Mouse (Mus musculus) adrenal gland, postnatal 25 days (tissue): Measurements from ENCODE around the gene Gnl2. TPM values are rescaled to one million over a fixed set of nuclear protein-coding genes. Genes with fewer than 3 reads are reported as not detected.

ENCODE experiments used
- DNase-seq: peaks from one replicate; pipeline ENCODE4 v3.0.0; 2021; ENCODE audit warnings: mixed read lengths
- total RNA-seq: library from RNA; stranded (reverse); gene quantifications from 2 replicates; pipeline ENCODE4 v1.2.3, GENCODE M21; 2021

Gnl2 gene
- total RNA-seq, 1 experiment from 2014 or later, result 56.7 TPM

DNA sequence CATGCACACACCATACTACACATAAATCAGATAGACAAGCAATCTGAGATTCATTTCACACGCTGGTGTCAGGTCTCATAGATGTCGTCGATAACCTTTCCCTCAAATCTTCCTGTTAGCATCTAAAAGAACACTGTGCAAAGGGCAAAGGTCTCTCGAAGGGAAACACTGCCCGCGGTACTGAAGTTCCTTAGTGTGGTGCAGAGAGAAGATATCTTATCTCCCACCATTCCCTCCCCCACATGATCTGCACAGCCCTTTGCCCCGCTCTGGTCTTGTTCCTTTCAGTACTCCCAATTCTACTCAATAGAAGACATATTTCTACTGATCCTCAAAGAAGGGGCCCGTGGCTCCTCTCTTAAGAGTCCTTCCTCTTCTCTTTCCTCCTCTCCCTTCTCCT lies 13.4 kb upstream of the Gnl2 start:
- DNase-seq, result no peak

DNA sequence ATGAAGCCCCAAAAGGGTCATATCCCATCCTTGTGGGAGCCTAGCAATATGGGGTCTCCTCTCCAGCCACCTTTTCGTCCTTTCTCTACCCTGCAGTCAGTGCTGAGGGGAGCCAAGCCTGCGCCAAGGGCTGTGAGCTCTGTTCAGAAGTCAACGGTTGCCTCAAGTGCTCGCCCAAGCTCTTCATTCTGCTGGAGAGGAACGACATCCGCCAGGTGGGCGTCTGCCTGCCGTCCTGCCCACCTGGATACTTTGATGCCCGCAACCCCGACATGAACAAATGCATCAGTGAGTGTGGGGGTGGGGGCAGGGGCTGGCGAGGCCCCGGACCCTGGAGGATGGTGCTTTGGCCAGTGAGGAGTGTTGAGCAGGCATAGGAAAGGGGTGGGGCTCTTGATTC lies 11.5 kb upstream of the Gnl2 start:
- no peak for DNase-seq

DNA sequence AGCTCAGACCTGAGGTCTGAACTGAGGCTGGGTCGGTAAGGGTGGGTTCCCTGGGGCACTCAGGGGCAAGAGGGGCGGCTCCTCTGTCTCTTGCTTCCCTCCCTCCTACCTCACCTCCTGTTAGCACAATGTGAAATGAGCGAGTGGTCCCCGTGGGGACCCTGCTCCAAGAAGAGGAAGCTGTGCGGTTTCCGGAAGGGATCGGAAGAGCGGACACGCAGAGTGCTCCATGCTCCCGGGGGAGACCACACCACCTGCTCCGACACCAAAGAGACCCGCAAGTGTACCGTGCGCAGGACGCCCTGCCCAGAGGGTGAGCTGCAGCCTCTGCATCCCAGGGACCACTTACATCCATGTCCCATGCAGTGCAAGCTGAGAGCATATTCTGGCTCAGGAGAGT lies 8.9 kb upstream of the Gnl2 start:
- no peak for DNase-seq

- no peak for DNase-seq
These were observed 8.2 kb upstream of the Gnl2 start for GRCm38 (mm10) chr4:125008220-125008619.

DNA sequence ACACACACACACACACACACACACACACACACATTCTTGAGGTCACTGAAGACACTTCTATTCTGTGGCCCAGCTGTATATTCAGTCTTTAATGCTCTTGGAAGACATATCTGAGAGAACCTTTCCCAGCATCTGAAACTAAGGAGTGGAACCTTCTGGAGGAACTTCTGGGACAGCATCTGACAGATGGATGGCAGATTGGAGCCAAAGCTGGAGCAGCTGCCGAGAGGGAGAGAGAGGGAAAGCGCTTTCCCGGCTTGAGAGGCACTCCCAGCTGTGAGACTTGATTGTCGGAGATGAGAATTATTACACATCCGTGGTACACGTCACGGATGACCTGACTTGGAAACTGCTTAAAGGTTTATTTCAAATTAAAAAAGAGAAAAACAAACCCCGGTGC lies 7.7 kb upstream of the Gnl2 start:
- no peak for DNase-seq

DNA sequence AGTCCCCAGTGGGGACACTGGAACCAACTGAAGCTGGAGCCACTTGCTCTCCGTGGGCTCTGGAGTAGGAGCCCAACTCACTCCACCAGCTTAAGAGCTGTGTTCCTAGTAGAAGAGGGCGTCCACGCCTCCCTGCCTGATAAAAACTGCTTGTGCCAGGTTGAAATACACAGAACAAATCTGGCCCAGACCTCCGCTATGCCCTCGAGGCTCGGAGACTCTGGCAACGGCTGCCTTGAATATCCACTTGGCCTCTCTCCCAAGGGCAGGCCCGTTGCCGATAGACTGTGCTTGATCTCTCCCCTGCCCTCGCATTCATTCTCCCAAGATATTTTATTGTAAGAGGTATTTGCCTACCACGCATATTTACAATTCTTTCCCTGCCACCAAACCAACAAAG lies 1.0 kb downstream of the Gnl2 start:
- peak; percentile 69 for DNase-seq

GRCm38 (mm10) chr4:125020780-125021538 lies 4.6 kb downstream of the Gnl2 start:
- no peak for DNase-seq

GRCm38 (mm10) chr4:125029891-125030614 lies 13.7 kb downstream of the Gnl2 start:
- DNase-seq, result peak; percentile 95

- DNase-seq, result no peak
These were observed 18.0 kb downstream of the Gnl2 start for GRCm38 (mm10) chr4:125034341-125034740.

GRCm38 (mm10) chr4:125044454-125044853 lies 28.1 kb downstream of the Gnl2 start:
- DNase-seq, result no peak

GRCm38 (mm10) chr4:125055385-125055784 lies 39.0 kb downstream of the Gnl2 start:
- DNase-seq, result no peak

GRCm38 (mm10) chr4:125056476-125056875 lies 40.1 kb downstream of the Gnl2 start:
- no peak for DNase-seq

- no peak for DNase-seq
These were observed 40.9 kb downstream of the Gnl2 start for GRCm38 (mm10) chr4:125057273-125057672.

- no peak for DNase-seq
These were observed 41.6 kb downstream of the Gnl2 start for GRCm38 (mm10) chr4:125058033-125058432.

DNA sequence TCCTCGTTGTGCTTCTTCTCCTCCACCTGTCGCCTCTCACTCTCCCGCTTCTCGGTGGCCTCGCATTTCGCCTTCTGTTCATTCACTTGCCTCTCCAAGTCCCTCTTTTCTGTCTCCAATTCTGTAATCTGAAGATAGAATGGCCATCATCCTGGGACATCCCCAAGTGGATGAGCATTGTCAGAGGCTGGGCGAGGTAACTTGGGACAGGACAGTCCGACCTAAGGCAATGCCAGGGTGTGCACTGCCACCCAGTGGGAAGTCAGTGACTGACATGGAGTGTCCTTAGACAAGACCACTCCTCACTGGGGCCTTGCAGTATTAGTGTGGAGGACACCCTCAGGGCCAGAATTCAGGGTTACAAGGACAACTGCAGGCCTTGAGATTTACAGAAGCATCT lies 42.6 kb downstream of the Gnl2 start:
- peak; percentile 57 for DNase-seq

- DNase-seq, result no peak
These were observed 47.4 kb downstream of the Gnl2 start for GRCm38 (mm10) chr4:125063829-125064228.

GRCm38 (mm10) chr4:125065517-125066307 lies 49.3 kb downstream of the Gnl2 start, which contains the start of gene Dnali1:
TSS of gene Dnali1 (minus strand) at chr4:125065703.
- DNase-seq, result peak; percentile 70

- peak; percentile 94 for DNase-seq
These were observed 50.3 kb downstream of the Gnl2 start, which contains the start of gene Snip1 for GRCm38 (mm10) chr4:125066490-125067370. TSS of gene Snip1 (plus strand) at chr4:125066672.

- no peak for DNase-seq
These were observed 61.3 kb downstream of the Gnl2 start for GRCm38 (mm10) chr4:125077700-125078099.

GRCm38 (mm10) chr4:125078698-125079097 lies 62.3 kb downstream of the Gnl2 start:
- DNase-seq, result no peak
